Mouse (Mus musculus) hindbrain, embryonic 15.5 days (tissue): ENCODE data around the gene Axin1. TPM values are rescaled to one million over a fixed set of nuclear protein-coding genes. Genes with fewer than 3 reads are reported as not detected.

Source experiments
- ATAC-seq: fragments of 200-750 bp; cut with Nextera tagmentation; 2 replicates; pipeline ENCODE4 v1.8.0; 2017; ENCODE audit warnings: low read depth, moderate number of reproducible peaks, moderate TSS enrichment; ENCODE audit not compliant: low FRiP score
- H3K27ac ChIP-seq: fragments of 300-500 bp; sonication (generic); replicated peaks from 2 replicates; pipeline ENCODE4 v1.5.1; 2015; ENCODE audit warnings: mild to moderate bottlenecking, inconsistent platforms
- H3K27me3 ChIP-seq: fragments of 300-500 bp; sonication (generic); 2 replicates; pipeline ENCODE4 v1.6.1; 2015; ENCODE audit warnings: control low read depth, inconsistent platforms
- H3K36me3 ChIP-seq: fragments of 300-500 bp; sonication (generic); 2 replicates; pipeline ENCODE4 v1.6.1; 2015; ENCODE audit warnings: control low read depth, inconsistent platforms
- H3K4me1 ChIP-seq: fragments of 300-500 bp; sonication (generic); replicated peaks from 2 replicates; pipeline ENCODE4 v1.6.1; 2015; ENCODE audit warnings: control low read depth, inconsistent platforms
- H3K4me2 ChIP-seq: fragments of 300-500 bp; sonication (generic); 2 replicates; pipeline ENCODE4 v1.6.1; 2015; ENCODE audit warnings: moderate library complexity, mild to moderate bottlenecking, inconsistent platforms
- H3K4me3 ChIP-seq: fragments of 300-500 bp; sonication (generic); 2 replicates; pipeline ENCODE4 v1.5.1; 2015; ENCODE audit warnings: mild to moderate bottlenecking, inconsistent platforms
- H3K9ac ChIP-seq: fragments of 300-500 bp; sonication (generic); 2 replicates; pipeline ENCODE4 v1.6.1; 2015; ENCODE audit warnings: inconsistent platforms
- H3K9me3 ChIP-seq: fragments of 300-500 bp; sonication (generic); 2 replicates; pipeline ENCODE4 v1.6.1; 2016; ENCODE audit warnings: control low read depth, inconsistent platforms
- WGBS: fragments of 180-500 bp; shearing (Covaris S2); methylation state at CpG from one replicate; pipeline ENCODE4 v1.1.7; 2015; 5-methylcytosine and 5-hydroxymethylcytosine counted together
- polyA plus RNA-seq: library from polyadenylated mRNA; unstranded; fragments of >200 nt; fragmentation: Nextera tagmentation; extraction: Ambion mirVana; gene quantifications from 2 replicates; pipeline ENCODE4 v1.2.1, GENCODE M21; 2015

Gene Axin1
- polyA plus RNA-seq, 1 experiment from 2014 or later, result 15.5 TPM

DNA sequence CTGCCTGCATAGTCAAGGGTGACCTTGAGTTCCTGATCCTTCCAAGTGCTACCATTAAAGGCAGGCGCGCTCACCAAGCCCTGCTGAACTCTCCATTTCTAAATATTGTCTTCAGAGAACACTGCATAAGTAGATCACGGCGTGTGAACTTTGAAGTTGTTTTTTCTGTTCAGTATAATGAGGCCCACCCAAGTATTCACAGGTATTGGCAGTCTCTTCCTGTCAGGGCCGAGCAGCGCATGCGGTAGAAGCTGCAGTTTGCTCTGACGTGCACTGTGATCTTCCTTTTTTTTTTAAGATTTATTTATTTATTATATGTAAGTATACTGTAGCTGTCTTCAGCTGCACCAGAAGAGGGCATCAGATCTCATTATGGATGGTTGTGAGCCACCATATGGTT lies 95.9 kb downstream of the Axin1 start:
- Histone ChIP-seq H3K4me3 (no peak overlapping the region), H3K9me3 (no peaks in the 10 kb centered on the region), H3K27ac (no peak overlapping the region), H3K27me3 (no peaks in the 10 kb centered on the region), H3K9ac (no peak overlapping the region), H3K4me2 (no peak overlapping the region), H3K36me3 (no peaks in the 10 kb centered on the region), H3K4me1 (0 out of 2 replicates have a peak, but pooled peaks cover 8% of the 10 kb centered on the region)
- whole genome bisulfite sequencing, result 90% methylated on average over 8 of the region's 8 CpGs
- no peak for ATAC-seq

DNA sequence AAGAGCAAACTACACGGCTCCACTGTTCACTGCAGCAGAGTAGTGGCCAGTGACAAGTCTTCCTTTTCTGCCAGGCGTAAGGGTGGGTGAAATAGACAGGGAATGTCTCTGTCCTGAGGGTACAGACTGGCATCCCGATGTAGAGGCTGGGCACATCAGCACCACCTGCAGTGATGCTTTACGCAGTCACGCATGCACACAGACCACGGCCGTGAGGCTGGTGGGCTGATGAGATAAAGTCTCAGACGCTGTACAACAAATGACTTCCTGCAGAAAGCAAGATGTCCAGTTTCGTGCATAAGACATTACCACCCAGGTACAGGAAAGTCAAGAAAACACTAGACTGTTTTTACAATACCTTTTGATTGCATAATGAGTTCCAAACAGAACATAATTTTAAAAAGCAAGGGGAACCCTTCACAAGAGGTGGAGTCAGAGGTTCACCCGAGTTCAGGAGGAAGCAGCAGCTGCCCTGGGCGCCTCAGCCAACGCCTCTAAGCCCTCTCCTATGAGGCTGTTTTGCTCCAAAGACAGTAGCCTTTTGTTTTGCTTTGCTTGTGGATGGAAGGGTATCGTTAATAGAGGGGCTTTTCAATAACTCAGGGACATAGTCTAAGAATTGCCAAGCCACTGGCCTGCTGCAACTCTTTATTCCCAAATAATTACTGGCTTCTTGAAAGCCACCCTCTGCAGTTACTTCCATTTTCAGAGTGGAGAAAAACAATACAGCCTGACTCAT lies 96.8 kb downstream of the Axin1 start:
- Histone ChIP-seq H3K9ac (no peak overlapping the region), H3K4me2 (no peak overlapping the region), H3K9me3 (no peaks in the 10 kb centered on the region), H3K27ac (0 out of 2 replicates have a peak overlapping the region, but pooled peaks have one; percentile 11), H3K4me3 (no peak overlapping the region), H3K27me3 (no peaks in the 10 kb centered on the region), H3K4me1 (0 out of 2 replicates have a peak, but pooled peaks cover 8% of the 10 kb centered on the region), H3K36me3 (no peaks in the 10 kb centered on the region)
- WGBS, result 55% methylated on average over 13 of the region's 13 CpGs
- no peak for ATAC-seq

DNA sequence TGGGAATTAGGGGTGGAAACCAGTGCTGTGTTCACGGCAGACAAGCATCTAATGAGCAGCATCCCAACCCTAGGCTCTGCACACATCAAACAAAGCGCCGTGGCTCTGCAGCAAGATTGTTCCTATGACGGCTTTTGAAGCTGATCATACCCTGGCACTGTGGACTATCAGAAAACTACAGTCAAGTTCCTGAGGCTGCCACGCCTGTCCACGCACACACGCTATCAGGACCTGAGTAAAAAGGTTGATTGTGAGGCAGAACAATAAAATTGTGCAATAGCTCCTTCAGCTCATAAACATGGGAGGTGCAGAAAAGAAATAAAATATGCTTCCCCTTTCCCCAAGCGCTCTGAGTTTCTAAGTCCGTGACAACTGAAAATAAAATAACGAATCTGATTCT lies 99.2 kb downstream of the Axin1 start:
- Histone ChIP-seq H3K36me3 (no peaks in the 10 kb centered on the region), H3K9me3 (no peaks in the 10 kb centered on the region), H3K4me3 (no peak overlapping the region), H3K4me1 (peaks cover 16% of the 10 kb centered on the region), H3K27ac (no peak overlapping the region), H3K27me3 (no peaks in the 10 kb centered on the region), H3K4me2 (no peak overlapping the region), H3K9ac (no peak overlapping the region)
- no peak for ATAC-seq
- WGBS, result 89% methylated on average over 10 of the region's 10 CpGs

DNA sequence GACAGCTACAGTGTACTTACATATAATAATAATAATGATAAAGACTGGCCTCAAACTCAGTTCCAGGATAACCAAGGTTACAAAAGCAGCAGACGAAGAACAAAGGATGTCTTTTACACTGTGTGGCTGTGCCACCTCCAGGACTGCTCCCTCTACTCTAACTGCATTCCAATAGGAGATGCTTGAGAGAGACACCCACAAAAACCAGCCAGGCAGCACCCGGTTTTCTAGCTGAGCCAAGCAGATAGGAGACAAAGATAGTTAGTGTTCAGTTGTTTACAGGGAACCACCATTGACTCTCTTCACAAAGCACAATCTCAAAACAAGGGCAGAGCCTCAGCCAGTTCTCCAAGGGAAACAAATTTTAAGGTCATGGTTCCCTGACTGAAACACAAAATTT lies 101.1 kb downstream of the Axin1 start:
- 72% methylated on average over 2 of the region's 2 CpGs for WGBS
- Histone ChIP-seq H3K9me3 (no peaks in the 10 kb centered on the region), H3K9ac (no peak overlapping the region), H3K36me3 (no peaks in the 10 kb centered on the region), H3K27ac (no peak overlapping the region), H3K4me2 (no peak overlapping the region), H3K4me3 (no peak overlapping the region), H3K4me1 (peaks cover 28% of the 10 kb centered on the region), H3K27me3 (no peaks in the 10 kb centered on the region)
- no peak for ATAC-seq

DNA sequence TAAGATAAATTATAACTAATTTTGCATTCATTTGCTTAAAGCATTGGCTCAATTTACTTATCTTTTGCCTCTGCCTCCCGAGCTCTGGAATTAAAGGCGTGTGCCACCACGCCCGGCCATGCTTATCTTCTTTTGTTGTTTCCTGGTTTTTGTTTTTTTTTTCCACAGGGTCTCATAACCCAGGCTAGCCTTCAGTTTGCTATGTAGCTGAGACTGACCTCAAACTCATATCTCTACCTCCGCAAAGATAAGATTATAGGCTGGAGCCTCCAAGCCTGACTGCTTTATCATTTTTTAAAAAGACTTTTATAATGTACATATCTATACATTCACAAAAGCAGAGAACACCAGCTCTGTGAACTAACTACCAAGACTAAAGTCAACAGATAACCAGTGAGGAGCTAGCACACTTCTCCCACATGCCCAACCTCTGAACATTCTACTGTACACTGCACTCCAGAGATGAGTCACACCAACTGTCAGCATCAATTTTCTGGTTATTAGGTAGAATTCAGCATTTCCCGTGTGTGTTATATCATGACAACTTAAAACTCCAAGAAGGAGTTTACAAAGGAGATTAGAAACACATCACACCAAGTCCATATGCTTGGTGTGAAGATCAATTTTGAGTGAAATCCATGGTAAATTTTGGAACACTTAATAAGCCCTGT lies 101.8 kb downstream of the Axin1 start:
- no peak overlapping the region for H3K9ac ChIP-seq
- no peaks in the 10 kb centered on the region for H3K27me3 ChIP-seq
- no peak overlapping the region for H3K4me2 ChIP-seq
- ATAC-seq, result no peak
- H3K4me3 ChIP-seq, result no peak overlapping the region
- H3K27ac ChIP-seq, result no peak overlapping the region
- H3K4me1 ChIP-seq, result peaks cover 27% of the 10 kb centered on the region
- 89% methylated on average over 6 of the region's 6 CpGs for WGBS
- no peaks in the 10 kb centered on the region for H3K36me3 ChIP-seq
- no peaks in the 10 kb centered on the region for H3K9me3 ChIP-seq

DNA sequence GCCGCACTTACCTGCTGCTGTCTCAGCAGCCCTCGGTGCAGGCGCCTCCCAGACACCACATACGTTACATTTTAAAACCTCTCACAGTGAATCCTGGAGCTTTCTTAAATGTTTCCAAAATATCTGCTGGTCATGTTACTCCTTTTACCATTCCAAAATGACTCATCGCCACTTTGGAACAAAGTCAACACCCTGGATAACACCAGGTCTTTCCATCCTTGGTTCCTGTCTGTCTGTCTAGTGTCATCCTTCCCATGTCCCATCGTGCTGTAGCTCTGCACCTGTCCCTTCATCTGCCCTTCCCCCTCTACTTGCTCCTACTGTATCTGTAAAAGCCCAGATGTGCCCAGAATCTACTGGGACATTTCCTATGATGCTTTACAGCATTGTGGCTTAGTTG lies 102.5 kb downstream of the Axin1 start:
- Histone ChIP-seq H3K27ac (no peak overlapping the region), H3K9ac (no peak overlapping the region), H3K4me1 (peaks cover 22% of the 10 kb centered on the region), H3K4me2 (no peak overlapping the region), H3K27me3 (no peaks in the 10 kb centered on the region), H3K36me3 (no peaks in the 10 kb centered on the region), H3K9me3 (no peaks in the 10 kb centered on the region), H3K4me3 (no peak overlapping the region)
- 85% methylated on average over 6 of the region's 6 CpGs for WGBS
- no peak for ATAC-seq

DNA sequence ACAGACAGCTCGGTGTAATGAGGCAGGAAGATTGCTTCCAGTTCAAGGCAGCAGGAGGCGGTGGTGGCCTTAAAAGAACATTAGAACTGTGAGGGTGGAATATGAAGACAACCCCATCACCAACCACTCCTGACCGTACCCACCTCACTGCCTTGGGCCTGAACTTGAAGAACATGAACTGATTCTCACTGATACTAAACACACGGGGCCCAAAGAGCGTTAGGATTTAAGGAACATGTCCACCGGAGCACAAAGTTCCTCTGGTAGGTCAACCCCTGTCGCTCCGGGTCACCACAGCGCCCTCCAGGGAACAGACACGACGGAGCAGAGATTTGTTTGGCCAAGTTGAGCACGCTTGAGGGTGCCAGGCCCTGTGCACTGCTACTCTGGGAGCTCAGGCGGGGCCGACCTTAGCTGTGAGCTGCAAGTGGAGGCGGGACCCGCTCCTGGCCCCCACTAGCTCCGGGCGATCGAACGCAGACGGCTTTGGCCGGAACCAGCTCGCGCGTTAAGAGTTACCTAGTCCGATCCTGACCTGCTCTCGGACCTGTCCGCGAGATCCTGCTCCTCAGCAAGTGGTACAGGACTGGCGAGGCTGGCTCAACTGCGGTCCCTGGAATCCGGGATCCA lies 105.1 kb downstream of the Axin1 start:
- under 1% methylated on average over 32 of the region's 32 CpGs for WGBS
- Histone ChIP-seq H3K9ac (peak overlapping the region; percentile 67), H3K9me3 (no peaks in the 10 kb centered on the region), H3K27ac (peak overlapping the region; percentile 86), H3K4me2 (peak overlapping the region; percentile 84), H3K27me3 (no peaks in the 10 kb centered on the region), H3K4me3 (peak overlapping the region; percentile 67), H3K36me3 (no peaks in the 10 kb centered on the region), H3K4me1 (peaks cover 22% of the 10 kb centered on the region)
- ATAC-seq, result peak; percentile 19

DNA sequence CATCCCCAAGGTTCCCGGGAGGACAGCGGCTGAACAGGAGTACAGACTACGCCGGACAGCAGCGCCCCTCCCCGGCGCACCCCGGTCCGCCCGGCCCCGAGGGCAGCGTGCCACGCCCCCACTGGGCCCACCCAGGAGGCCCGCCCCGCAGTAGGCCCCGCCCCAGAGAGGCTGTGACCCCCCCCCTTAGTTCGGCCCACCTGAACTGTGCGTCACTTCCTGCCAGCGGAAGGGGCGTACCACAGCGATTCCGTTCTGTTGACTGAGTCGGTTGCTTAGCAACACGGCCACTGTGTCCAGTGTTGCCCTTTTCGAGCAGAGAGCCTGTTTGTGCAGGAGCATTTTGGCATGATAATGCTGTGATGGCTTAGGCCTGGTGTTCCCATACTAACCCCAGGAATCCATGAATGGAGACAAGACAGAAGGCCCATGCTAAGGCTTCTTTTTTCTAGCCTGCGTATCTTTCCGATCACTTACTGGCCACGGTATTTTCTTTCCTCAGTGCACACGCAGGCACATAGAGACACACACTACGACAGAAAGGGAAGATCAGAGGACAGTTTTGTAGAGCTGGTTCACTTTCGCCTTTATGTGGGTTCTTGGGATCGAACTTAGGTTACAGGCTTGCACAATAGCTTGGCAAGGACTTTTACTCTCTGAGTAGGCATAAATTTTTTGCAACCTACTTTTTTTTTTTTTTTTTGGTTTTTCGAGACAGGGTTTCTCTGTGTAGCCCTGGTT lies 105.8 kb downstream of the Axin1 start, which contains the start of gene Fam234a:
Gene Fam234a, minus strand, starts transcription at position 142 of the 741 bp plus-strand sequence.
- no peaks in the 10 kb centered on the region for H3K9me3 ChIP-seq
- WGBS, result 5% methylated on average over 33 of the region's 33 CpGs
- H3K27ac ChIP-seq, result peak within 1 kb of the TSS; percentile 86
- peak within 1 kb of the TSS; percentile 67 for H3K9ac ChIP-seq
- peak within 1 kb of the TSS; percentile 84 for H3K4me2 ChIP-seq
- no peaks in the 10 kb centered on the region for H3K36me3 ChIP-seq
- ATAC-seq, result peak; percentile 97
- H3K4me1 ChIP-seq, result peaks cover 22% of the 10 kb centered on the region
- H3K4me3 ChIP-seq, result peak within 1 kb of the TSS; percentile 67
- H3K27me3 ChIP-seq, result no peaks in the 10 kb centered on the region

Other genes starting within 250 kb of the Axin1 start
- gene Rab40c, start 219.0 kb upstream of the Axin1 start, polyA plus RNA-seq, result 49.3 and 55.0 TPM in 2 replicates
- 73.9 and 77.2 TPM in 2 replicates for gene Pigq, start 193.8 kb upstream of the Axin1 start, polyA plus RNA-seq
- gene Nhlrc4, start 193.7 kb upstream of the Axin1 start, polyA plus RNA-seq, result 0.30 and 0.91 TPM in 2 replicates
- gene A930017K11Rik, start 186.1 kb upstream of the Axin1 start, polyA plus RNA-seq, result 2.7 and 5.4 TPM in 2 replicates
- gene Capn15, start 152.9 kb upstream of the Axin1 start, polyA plus RNA-seq, result 20.2 and 27.6 TPM in 2 replicates
- gene Rab11fip3, start 69.1 kb upstream of the Axin1 start, polyA plus RNA-seq, result 27.2 and 31.0 TPM in 2 replicates
- gene Decr2, start 48.4 kb upstream of the Axin1 start, polyA plus RNA-seq, result 40.6 and 42.0 TPM in 2 replicates
- gene Nme4, start 43.1 kb upstream of the Axin1 start, polyA plus RNA-seq, result 24.3 and 25.1 TPM in 2 replicates
- gene Tmem8, start 25.4 kb upstream of the Axin1 start, polyA plus RNA-seq, result 4.5 and 4.8 TPM in 2 replicates
- 183 and 184 TPM in 2 replicates for gene Mrpl28, start 15.2 kb upstream of the Axin1 start, polyA plus RNA-seq
- gene Pdia2, start 60.4 kb downstream of the Axin1 start, polyA plus RNA-seq, result 0.13 and 0.38 TPM in 2 replicates
- gene Rgs11, start 64.3 kb downstream of the Axin1 start, polyA plus RNA-seq, result 18.7 TPM in 2 replicates
- gene Arhgdig, start 69.1 kb downstream of the Axin1 start, polyA plus RNA-seq, result 193 and 206 TPM in 2 replicates
- 34.2 and 35.6 TPM in 2 replicates for gene Fam234a, start 105.6 kb downstream of the Axin1 start, polyA plus RNA-seq
- 99.8 and 104 TPM in 2 replicates for gene Luc7l, start 114.2 kb downstream of the Axin1 start, polyA plus RNA-seq